Mouse (Mus musculus): ENCODE data around the gene Zfp628.

GRCm38 (mm10) chr7:4936832-4937231 lies 21.8 kb downstream of the Zfp628 start:
- TF ChIP-seq POLR2A (IDR thresholded peaks at IDR 0.05; ENCODE audit: low read depth, low read length) (no peak), CTCF (conservative IDR thresholded peaks at IDR 0.05; ENCODE audit: insufficient read depth, insufficient read length, low read depth, low read length) (no peak)
